Mouse (Mus musculus): ENCODE measurements around the gene Nedd4. TPM values are rescaled to one million over a fixed set of nuclear protein-coding genes. Genes with fewer than 3 reads are reported as not detected.
A peak's percentile ranks its signal among the peaks of the same experiment; 100 is the strongest.
"Not testable (repeated sequence)": the region's sequence is repeated elsewhere in the genome, so short reads cannot be mapped to it uniquely, and the experiment has no call there.

Nedd4 gene
- polyA plus RNA-seq, 1 experiment, result 216 TPM

- no peak for TF ChIP-seq POLR2A (IDR thresholded peaks at IDR 0.05; ENCODE audit: extremely low read depth, insufficient read depth, low read length)
- no peak for TF ChIP-seq CTCF (IDR thresholded peaks at IDR 0.05; ENCODE audit: extremely low read depth, insufficient read depth, low read length)
- Histone ChIP-seq H3K4me3 (ENCODE audit: insufficient read depth, low read length) (no peak overlapping the region), H3K27ac (ENCODE audit: insufficient read depth, low read length) (no peak overlapping the region), H3K4me1 (ENCODE audit: control insufficient read depth, insufficient read depth, low read length) (peaks cover 9% of the 10 kb centered on the region)
Measured at GRCm38 (mm10) chr9:72660911-72661310, 1.2 kb upstream of the Nedd4 start.

GRCm38 (mm10) chr9:72661561-72661894 is 618 bp upstream of the Nedd4 start:
- Histone ChIP-seq H3K4me1 (ENCODE audit: control insufficient read depth, insufficient read depth, low read length) (peaks cover 9% of the 10 kb centered on the region), H3K27ac (ENCODE audit: insufficient read depth, low read length) (peak overlapping the region; percentile 99), H3K4me3 (ENCODE audit: insufficient read depth, low read length) (peak overlapping the region; percentile 79)
- TF ChIP-seq POLR2A (IDR thresholded peaks at IDR 0.05; ENCODE audit: extremely low read depth, insufficient read depth, low read length), result peak; percentile 28; the same call in 1 of the 2 replicates
- TF ChIP-seq CTCF (IDR thresholded peaks at IDR 0.05; ENCODE audit: extremely low read depth, insufficient read depth, low read length), result no peak

GRCm38 (mm10) chr9:72662691-72663533 is 766 bp downstream of the Nedd4 start:
- 0 out of 2 replicates have a peak overlapping the region, but pooled peaks have one; percentile 37 for H3K27ac ChIP-seq (ENCODE audit: insufficient read depth, low read length)
- peak; percentile 44; the same call in 1 of the 2 replicates for TF ChIP-seq POLR2A (IDR thresholded peaks at IDR 0.05; ENCODE audit: extremely low read depth, insufficient read depth, low read length)
- no peak for TF ChIP-seq CTCF (IDR thresholded peaks at IDR 0.05; ENCODE audit: extremely low read depth, insufficient read depth, low read length)
- H3K4me3 ChIP-seq (ENCODE audit: insufficient read depth, low read length), result peak overlapping the region; percentile 79
- peaks cover 9% of the 10 kb centered on the region for H3K4me1 ChIP-seq (ENCODE audit: control insufficient read depth, insufficient read depth, low read length)

- peaks cover 9% of the 10 kb centered on the region for H3K4me1 ChIP-seq (ENCODE audit: control insufficient read depth, insufficient read depth, low read length)
- H3K27ac ChIP-seq (ENCODE audit: insufficient read depth, low read length), result 0 out of 2 replicates have a peak overlapping the region, but pooled peaks have one; percentile 37
- peak overlapping the region; percentile 79 for H3K4me3 ChIP-seq (ENCODE audit: insufficient read depth, low read length)
- TF ChIP-seq CTCF (IDR thresholded peaks at IDR 0.05; ENCODE audit: extremely low read depth, insufficient read depth, low read length), result no peak
- TF ChIP-seq POLR2A (IDR thresholded peaks at IDR 0.05; ENCODE audit: extremely low read depth, insufficient read depth, low read length), result no peak
Measured at GRCm38 (mm10) chr9:72663534-72663918, 1.4 kb downstream of the Nedd4 start.

- H3K4me3 ChIP-seq (ENCODE audit: insufficient read depth, low read length), result peak overlapping the region; percentile 79; the same call in 1 of the 2 replicates
- TF ChIP-seq POLR2A (IDR thresholded peaks at IDR 0.05; ENCODE audit: extremely low read depth, insufficient read depth, low read length) (no peak), CTCF (IDR thresholded peaks at IDR 0.05; ENCODE audit: extremely low read depth, insufficient read depth, low read length) (0 out of 2 replicates have a peak, but pooled peaks have one; percentile 10)
- H3K4me1 ChIP-seq (ENCODE audit: control insufficient read depth, insufficient read depth, low read length), result peaks cover 9% of the 10 kb centered on the region
- H3K27ac ChIP-seq (ENCODE audit: insufficient read depth, low read length), result no peak overlapping the region
Measured at GRCm38 (mm10) chr9:72664409-72665351, 2.5 kb downstream of the Nedd4 start.

- no peak for TF ChIP-seq CTCF (IDR thresholded peaks at IDR 0.05; ENCODE audit: extremely low read depth, insufficient read depth, low read length)
- TF ChIP-seq POLR2A (IDR thresholded peaks at IDR 0.05; ENCODE audit: extremely low read depth, insufficient read depth, low read length), result no peak
- peaks cover 9% of the 10 kb centered on the region for H3K4me1 ChIP-seq (ENCODE audit: control insufficient read depth, insufficient read depth, low read length)
- no peak overlapping the region for H3K27ac ChIP-seq (ENCODE audit: insufficient read depth, low read length)
- H3K4me3 ChIP-seq (ENCODE audit: insufficient read depth, low read length), result no peak overlapping the region
Measured at GRCm38 (mm10) chr9:72665517-72665916, 3.4 kb downstream of the Nedd4 start.

GRCm38 (mm10) chr9:72666352-72667021 is 4.3 kb downstream of the Nedd4 start:
- not testable (repeated sequence) for H3K4me1 ChIP-seq (ENCODE audit: control insufficient read depth, insufficient read depth, low read length); H3K4me3 ChIP-seq (ENCODE audit: insufficient read depth, low read length); H3K27ac ChIP-seq (ENCODE audit: insufficient read depth, low read length)

GRCm38 (mm10) chr9:72667126-72667525 is 5.0 kb downstream of the Nedd4 start:
- no peak overlapping the region for H3K27ac ChIP-seq (ENCODE audit: insufficient read depth, low read length)
- H3K4me1 ChIP-seq (ENCODE audit: control insufficient read depth, insufficient read depth, low read length), result peaks cover 9% of the 10 kb centered on the region
- no peak overlapping the region for H3K4me3 ChIP-seq (ENCODE audit: insufficient read depth, low read length)
- TF ChIP-seq POLR2A (IDR thresholded peaks at IDR 0.05; ENCODE audit: extremely low read depth, insufficient read depth, low read length), result no peak
- TF ChIP-seq CTCF (IDR thresholded peaks at IDR 0.05; ENCODE audit: extremely low read depth, insufficient read depth, low read length), result no peak

- Histone ChIP-seq H3K4me3 (ENCODE audit: insufficient read depth, low read length) (no peak overlapping the region), H3K4me1 (ENCODE audit: control insufficient read depth, insufficient read depth, low read length) (peaks cover 6% of the 10 kb centered on the region)
- no peak for TF ChIP-seq POLR2A (IDR thresholded peaks at IDR 0.05; ENCODE audit: extremely low read depth, insufficient read depth, low read length)
- no peak for TF ChIP-seq CTCF (IDR thresholded peaks at IDR 0.05; ENCODE audit: extremely low read depth, insufficient read depth, low read length)
Measured at GRCm38 (mm10) chr9:72669383-72669782, 7.2 kb downstream of the Nedd4 start.

More at GRCm38 (mm10) chr9:72669383-72669782, 7.2 kb downstream of the Nedd4 start:
- no peak overlapping the region for H3K27ac ChIP-seq (ENCODE audit: insufficient read depth, low read length)
